Mouse (Mus musculus): ENCODE results near the gene Gm11541. TPM values are rescaled to one million over a fixed set of nuclear protein-coding genes. Genes with fewer than 3 reads are reported as not detected.
"Not testable (repeated sequence)": the region's sequence is repeated elsewhere in the genome, so short reads cannot be mapped to it uniquely, and the experiment has no call there.

Gene Gm11541
- polyA plus RNA-seq, 1 experiment from 2014 or later, result 0.29 TPM

- Histone ChIP-seq H3K36me3 (no peaks in the 10 kb centered on the region), H3K4me1 (replicated peaks) (no peaks in the 10 kb centered on the region; the same call in none of the 2 replicates), H3K27me3 (no peaks in the 10 kb centered on the region), H3K9ac (no peak overlapping the region), H3K27ac (replicated peaks) (0 out of 2 replicates have a peak overlapping the region, but pooled peaks have one; percentile 3), H3K4me3 (no peak overlapping the region), H3K9me3 (no peaks in the 10 kb centered on the region), H3K4me2 (no peak overlapping the region)
- no peak for ATAC-seq (ENCODE audit: low read depth)
- 46% methylated on average over 11 of the region's 11 CpGs for WGBS
These were observed 12.9 kb upstream of the Gm11541 start for GRCm38 (mm10) chr11:94717239-94717638.

- Histone ChIP-seq H3K9ac (no peak overlapping the region), H3K27ac (replicated peaks) (no peak overlapping the region), H3K36me3 (no peaks in the 10 kb centered on the region), H3K4me2 (0 out of 2 replicates have a peak overlapping the region, but pooled peaks have one; percentile 14), H3K4me3 (no peak overlapping the region), H3K27me3 (no peaks in the 10 kb centered on the region), H3K4me1 (replicated peaks) (no peaks in the 10 kb centered on the region; the same call in none of the 2 replicates), H3K9me3 (no peaks in the 10 kb centered on the region)
- no peak for ATAC-seq (ENCODE audit: low read depth)
- 11% methylated on average over 9 of the region's 9 CpGs for WGBS
These were observed 12.5 kb upstream of the Gm11541 start for GRCm38 (mm10) chr11:94716754-94717153.

- no peak overlapping the region for H3K27ac ChIP-seq (replicated peaks)
- ATAC-seq (ENCODE audit: low read depth), result no peak
- 59% methylated on average over 5 of the region's 5 CpGs for WGBS
- H3K36me3 ChIP-seq, result no peaks in the 10 kb centered on the region
- H3K9me3 ChIP-seq, result no peaks in the 10 kb centered on the region
- H3K4me3 ChIP-seq, result no peak overlapping the region
- no peak overlapping the region for H3K9ac ChIP-seq
- H3K4me1 ChIP-seq (replicated peaks), result no peaks in the 10 kb centered on the region; the same call in none of the 2 replicates
- no peak overlapping the region for H3K4me2 ChIP-seq
- no peaks in the 10 kb centered on the region for H3K27me3 ChIP-seq
These were observed 11.3 kb upstream of the Gm11541 start for GRCm38 (mm10) chr11:94715622-94716021.

GRCm38 (mm10) chr11:94713246-94713860 is 9.1 kb upstream of the Gm11541 start:
- 0 out of 2 replicates have a peak overlapping the region, but pooled peaks have one; percentile 18 for H3K27ac ChIP-seq (replicated peaks)
- no peaks in the 10 kb centered on the region for H3K27me3 ChIP-seq
- no peaks in the 10 kb centered on the region for H3K36me3 ChIP-seq
- no peaks in the 10 kb centered on the region; the same call in none of the 2 replicates for H3K4me1 ChIP-seq (replicated peaks)
- ATAC-seq (ENCODE audit: low read depth), result no peak
- no peak overlapping the region for H3K4me3 ChIP-seq
- no peak overlapping the region for H3K9ac ChIP-seq
- no peak overlapping the region for H3K4me2 ChIP-seq
- H3K9me3 ChIP-seq, result no peaks in the 10 kb centered on the region
- WGBS, result 60% methylated on average over 11 of the region's 11 CpGs

- no peak overlapping the region for H3K4me2 ChIP-seq
- H3K27ac ChIP-seq (replicated peaks), result no peak overlapping the region
- H3K4me3 ChIP-seq, result no peak overlapping the region
- no peak overlapping the region for H3K9ac ChIP-seq
- H3K4me1 ChIP-seq (replicated peaks), result peaks cover 15% of the 10 kb centered on the region
- H3K36me3 ChIP-seq, result no peaks in the 10 kb centered on the region
- no peak for ATAC-seq (ENCODE audit: low read depth)
- WGBS, result 55% methylated on average over 7 of the region's 7 CpGs
- H3K9me3 ChIP-seq, result no peaks in the 10 kb centered on the region
- no peaks in the 10 kb centered on the region for H3K27me3 ChIP-seq
These were observed 279 bp downstream of the Gm11541 start for GRCm38 (mm10) chr11:94704020-94704419.

- H3K36me3 ChIP-seq, result no peaks in the 10 kb centered on the region
- no peak overlapping the region for H3K4me2 ChIP-seq
- whole genome bisulfite sequencing, result 56% methylated on average over 3 of the region's 3 CpGs
- H3K9ac ChIP-seq, result 0 out of 2 replicates have a peak overlapping the region, but pooled peaks have one; percentile 0
- no peak overlapping the region for H3K4me3 ChIP-seq
- H3K27me3 ChIP-seq, result no peaks in the 10 kb centered on the region
- H3K27ac ChIP-seq (replicated peaks), result no peak overlapping the region
- ATAC-seq (ENCODE audit: low read depth), result no peak
- peaks cover 15% of the 10 kb centered on the region for H3K4me1 ChIP-seq (replicated peaks)
- H3K9me3 ChIP-seq, result no peaks in the 10 kb centered on the region
These were observed 2.1 kb downstream of the Gm11541 start for GRCm38 (mm10) chr11:94702216-94702610.

- Histone ChIP-seq H3K27ac (replicated peaks) (0 out of 2 replicates have a peak overlapping the region, but pooled peaks have one; percentile 6), H3K4me1 (replicated peaks) (peaks cover 15% of the 10 kb centered on the region), H3K36me3 (no peaks in the 10 kb centered on the region), H3K27me3 (no peaks in the 10 kb centered on the region), H3K9ac (0 out of 2 replicates have a peak overlapping the region, but pooled peaks have one; percentile 0), H3K9me3 (no peaks in the 10 kb centered on the region), H3K4me3 (no peak overlapping the region), H3K4me2 (peak overlapping the region; percentile 25)
- peak; percentile 32; the same call in 1 of the 2 replicates for ATAC-seq (ENCODE audit: low read depth)
- WGBS, result 41% methylated on average over 27 of the region's 27 CpGs
These were observed 2.7 kb downstream of the Gm11541 start for GRCm38 (mm10) chr11:94701401-94702215.

GRCm38 (mm10) chr11:94699399-94699798 is 4.9 kb downstream of the Gm11541 start:
- H3K36me3 ChIP-seq, result no peaks in the 10 kb centered on the region
- no peaks in the 10 kb centered on the region for H3K9me3 ChIP-seq
- ATAC-seq (ENCODE audit: low read depth), result no peak
- no peaks in the 10 kb centered on the region for H3K27me3 ChIP-seq
- H3K27ac ChIP-seq (replicated peaks), result no peak overlapping the region
- H3K9ac ChIP-seq, result no peak overlapping the region
- H3K4me1 ChIP-seq (replicated peaks), result peaks cover 15% of the 10 kb centered on the region
- no peak overlapping the region for H3K4me3 ChIP-seq
- H3K4me2 ChIP-seq, result no peak overlapping the region
- WGBS, result 98% methylated on average over 3 of the region's 3 CpGs

- no peak for ATAC-seq (ENCODE audit: low read depth)
- no peak overlapping the region for H3K4me3 ChIP-seq
- WGBS, result 44% methylated on average over 13 of the region's 13 CpGs
These were observed 6.4 kb downstream of the Gm11541 start for GRCm38 (mm10) chr11:94697703-94698464.

GRCm38 (mm10) chr11:94697140-94697539 is 7.2 kb downstream of the Gm11541 start:
- Histone ChIP-seq H3K4me2 (no peak overlapping the region), H3K9me3 (no peaks in the 10 kb centered on the region), H3K36me3 (no peaks in the 10 kb centered on the region), H3K27me3 (no peaks in the 10 kb centered on the region), H3K4me1 (replicated peaks) (peaks cover 13% of the 10 kb centered on the region), H3K27ac (replicated peaks) (no peak overlapping the region), H3K9ac (no peak overlapping the region), H3K4me3 (no peak overlapping the region)
- ATAC-seq (ENCODE audit: low read depth), result no peak
- 93% methylated on average over 2 of the region's 2 CpGs for WGBS

More at GRCm38 (mm10) chr11:94697703-94698464, 6.4 kb downstream of the Gm11541 start:
- no peaks in the 10 kb centered on the region for H3K36me3 ChIP-seq
- no peaks in the 10 kb centered on the region for H3K9me3 ChIP-seq
- H3K9ac ChIP-seq, result no peak overlapping the region
- no peak overlapping the region for H3K4me2 ChIP-seq
- H3K27me3 ChIP-seq, result no peaks in the 10 kb centered on the region
- H3K27ac ChIP-seq (replicated peaks), result no peak overlapping the region
- H3K4me1 ChIP-seq (replicated peaks), result peaks cover 15% of the 10 kb centered on the region

GRCm38 (mm10) chr11:94695508-94695907 is 8.8 kb downstream of the Gm11541 start:
- WGBS, result 80% methylated on average over 6 of the region's 6 CpGs
- H3K36me3 ChIP-seq, result no peaks in the 10 kb centered on the region
- H3K4me1 ChIP-seq (replicated peaks), result no peaks in the 10 kb centered on the region
- no peak overlapping the region for H3K4me2 ChIP-seq
- H3K27ac ChIP-seq (replicated peaks), result no peak overlapping the region
- no peaks in the 10 kb centered on the region for H3K27me3 ChIP-seq
- ATAC-seq (ENCODE audit: low read depth), result no peak
- no peak overlapping the region for H3K4me3 ChIP-seq
- H3K9me3 ChIP-seq, result no peaks in the 10 kb centered on the region
- H3K9ac ChIP-seq, result no peak overlapping the region

GRCm38 (mm10) chr11:94692502-94692901 is 11.8 kb downstream of the Gm11541 start:
- not testable (repeated sequence) for H3K9ac ChIP-seq; H3K4me1 ChIP-seq (replicated peaks); H3K36me3 ChIP-seq; H3K27me3 ChIP-seq; H3K4me3 ChIP-seq; H3K27ac ChIP-seq (replicated peaks); ATAC-seq (ENCODE audit: low read depth); H3K9me3 ChIP-seq; H3K4me2 ChIP-seq
